Mouse (Mus musculus) embryo, embryonic 10 days (tissue): ENCODE results near the gene Mfap1a.
"Not testable (repeated sequence)": the region's sequence is repeated elsewhere in the genome, so short reads cannot be mapped to it uniquely, and the experiment has no call there.

Experiments used
- DNase-seq: peaks from one replicate; pipeline ENCODE4 v3.0.0-alpha.2; 2015; ENCODE audit warnings: low spot score

The Mfap1a gene

DNA sequence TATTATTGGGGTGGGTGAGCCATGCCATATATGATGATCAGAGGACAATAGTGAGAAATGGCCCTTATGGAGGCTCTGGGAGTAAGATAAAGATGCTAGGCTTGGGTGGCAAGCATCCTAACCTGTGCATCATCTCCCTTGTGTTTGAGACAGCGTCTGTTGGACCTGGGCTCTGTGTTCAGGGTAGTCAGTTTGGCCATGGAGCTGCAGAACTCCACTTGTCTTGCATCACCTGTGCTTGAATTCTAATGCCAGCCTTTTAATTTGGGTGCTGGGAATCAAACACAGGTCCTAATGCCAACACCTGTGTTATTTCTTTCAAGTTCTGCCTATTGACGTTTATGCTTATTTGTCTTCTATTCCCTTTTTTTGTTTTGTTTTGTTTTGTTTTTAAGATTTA lies 31.2 kb downstream of the Mfap1a start:
- not testable (repeated sequence) for DNase-seq

DNA sequence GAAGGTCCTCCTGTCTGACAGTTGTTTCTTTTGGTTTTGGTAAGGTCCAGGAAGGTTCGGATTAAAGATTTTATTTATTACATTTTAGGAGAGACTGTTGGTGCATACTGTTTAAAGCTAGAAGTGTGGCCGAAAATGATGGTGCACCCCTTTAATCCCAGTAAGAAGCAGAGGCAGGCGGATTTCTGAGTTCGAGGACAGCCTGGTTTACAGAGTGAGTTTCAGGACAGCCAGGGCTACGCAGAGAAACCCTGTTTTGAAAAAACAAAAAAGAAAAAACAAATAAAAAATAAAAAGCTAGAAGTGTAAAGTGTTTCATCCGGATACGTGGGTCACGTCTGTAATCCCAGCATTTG lies 32.3 kb downstream of the Mfap1a start:
- DNase-seq, result no peak

DNA sequence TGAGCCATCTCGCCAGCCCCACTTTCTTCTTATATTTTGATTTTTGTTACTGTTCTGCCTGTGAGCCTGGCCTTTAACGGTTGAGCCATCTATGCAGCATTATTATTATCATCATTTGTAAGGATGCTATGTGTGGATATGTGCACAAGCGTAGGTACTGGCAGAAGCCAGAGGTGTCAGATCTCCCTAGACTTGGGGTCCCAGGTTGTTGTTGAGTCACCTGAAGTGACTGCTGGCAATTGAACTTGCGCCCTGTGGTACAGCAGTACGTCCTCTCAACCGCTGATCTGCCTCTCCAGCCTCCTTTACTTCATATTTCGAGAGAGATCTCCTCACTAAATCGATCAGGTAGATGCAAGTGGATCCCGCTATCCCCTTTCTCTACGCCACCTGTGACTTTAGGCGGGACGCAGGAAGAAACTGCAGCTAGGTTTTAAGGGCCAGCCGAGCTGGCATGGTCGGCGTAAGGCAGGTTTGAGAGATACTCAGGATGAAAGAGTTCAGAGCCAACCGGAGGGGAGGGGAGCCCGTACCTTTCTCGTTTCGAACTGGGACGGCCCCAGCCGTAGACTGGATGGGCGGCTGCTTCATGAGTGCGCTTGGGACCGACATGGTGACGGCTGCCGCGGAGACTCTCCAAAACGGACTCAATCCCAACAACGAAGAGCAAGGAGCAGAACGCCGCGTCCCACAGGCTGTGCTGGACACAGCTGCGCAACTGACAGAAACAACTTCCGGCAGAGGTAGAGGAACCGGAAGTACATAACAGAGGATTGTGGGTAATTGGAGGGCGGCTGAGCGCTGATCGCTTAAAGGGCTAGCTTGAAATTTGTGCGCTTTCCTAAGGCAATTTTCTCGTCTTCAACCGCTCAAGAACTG lies 32.9 kb downstream of the Mfap1a start, which contains the start of gene Mfap1b:
TSS of gene Mfap1b (minus strand) at position 767 of the 879 bp plus-strand sequence.
- DNase-seq, result peak; percentile 95

DNA sequence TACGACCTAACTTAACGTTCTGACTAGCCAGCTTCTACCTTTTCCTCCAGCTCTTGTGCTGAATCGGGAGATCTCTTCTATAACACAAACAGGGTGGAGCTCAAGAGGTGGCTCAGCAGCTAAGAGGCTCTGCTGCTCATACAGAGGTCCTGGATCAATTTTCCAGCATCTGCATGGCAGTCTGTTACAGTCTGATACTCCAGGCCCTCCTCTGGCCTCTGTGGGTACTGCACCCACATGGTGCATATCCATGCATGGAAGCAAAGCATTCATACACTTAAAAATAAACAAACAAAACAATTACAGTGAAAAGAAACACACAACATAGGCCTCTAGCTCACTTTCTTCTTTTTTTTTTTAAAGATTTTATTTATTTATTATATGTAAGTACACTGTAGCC lies 33.7 kb downstream of the Mfap1a start:
- not testable (repeated sequence) for DNase-seq

DNA sequence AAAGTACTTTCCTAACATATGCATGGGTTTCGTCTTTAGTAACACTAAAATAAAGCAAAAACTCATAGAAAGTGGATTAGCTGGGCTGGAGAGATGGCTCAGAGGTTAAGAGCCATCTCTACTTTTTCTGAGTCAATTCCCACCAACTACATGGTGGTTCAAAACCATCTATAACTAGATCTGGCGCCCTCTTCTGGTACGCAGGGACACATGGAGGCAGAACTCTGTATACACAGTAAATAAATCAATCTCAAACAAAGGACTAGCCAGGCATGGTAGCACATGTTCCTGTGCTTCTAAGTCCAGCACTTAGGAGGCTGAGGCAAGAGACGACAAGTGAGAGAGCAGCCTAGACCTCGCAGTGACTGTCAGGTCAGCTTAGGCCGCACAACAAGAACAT lies 37.5 kb downstream of the Mfap1a start:
- not testable (repeated sequence) for DNase-seq

DNA sequence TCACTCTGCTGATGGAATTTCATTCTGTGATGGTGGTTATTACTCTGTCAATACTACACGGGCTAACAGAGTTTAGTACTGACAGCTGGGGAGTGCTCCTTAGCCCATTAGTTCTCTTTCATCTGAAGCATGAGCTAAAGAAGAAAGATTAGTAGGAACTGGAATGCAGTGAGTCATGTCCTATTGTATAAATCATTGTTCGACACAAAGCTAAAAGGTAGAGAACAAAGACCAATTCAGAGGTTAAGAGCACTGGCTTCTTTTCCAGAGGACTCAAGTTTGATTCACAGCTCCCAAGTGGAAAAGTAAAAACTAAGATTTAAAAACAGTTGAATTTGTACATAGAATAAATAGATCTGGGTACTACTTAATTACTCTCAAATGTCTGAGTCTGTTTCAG lies 46.4 kb downstream of the Mfap1a start:
- no peak for DNase-seq

DNA sequence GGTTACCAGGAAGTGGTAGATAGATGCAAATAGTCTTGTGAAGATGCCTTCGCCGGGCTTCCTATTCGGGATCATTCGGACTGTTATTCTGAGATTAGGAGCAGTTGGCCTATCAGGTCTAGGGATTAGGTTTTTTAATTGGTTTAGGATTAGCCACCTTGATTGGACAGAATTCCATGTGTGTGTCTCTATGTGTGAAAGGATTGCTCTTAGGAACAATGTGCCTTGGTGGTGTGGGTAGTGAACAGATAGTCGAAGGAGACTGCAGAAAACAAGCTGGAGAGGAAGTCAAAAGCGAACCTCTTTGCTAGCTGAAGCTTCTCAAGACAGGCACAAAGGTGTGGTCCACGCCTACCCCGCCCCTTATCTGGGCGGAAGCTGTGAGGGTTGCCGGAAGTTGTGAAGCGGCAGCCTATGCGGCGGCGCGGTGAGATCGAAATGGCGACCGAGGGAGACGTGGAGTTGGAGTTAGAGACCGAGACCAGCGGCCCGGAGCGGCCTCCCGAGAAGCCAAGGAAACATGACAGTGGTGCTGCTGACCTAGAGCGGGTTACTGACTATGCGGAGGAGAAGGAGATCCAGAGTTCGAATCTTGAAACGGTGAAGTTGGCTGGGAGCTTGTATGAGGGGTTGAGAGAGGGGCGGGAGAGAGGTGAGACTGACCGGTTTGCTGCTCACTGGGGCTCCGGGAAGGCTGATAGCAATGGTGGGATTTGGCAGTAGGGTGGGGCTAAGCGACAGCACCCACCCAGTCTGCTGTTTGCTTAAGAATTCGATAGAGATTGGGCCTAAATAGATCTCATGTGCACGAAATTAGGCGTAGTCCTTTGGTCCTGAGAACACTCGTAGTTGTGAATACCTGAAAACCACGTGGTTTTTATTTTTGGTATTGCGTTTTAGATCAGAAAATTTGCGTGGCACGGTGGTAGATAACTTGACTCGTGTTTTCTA lies 49.5 kb downstream of the Mfap1a start, which contains the start of gene Serinc4:
TSS of gene Serinc4 (minus strand) at position 90 of the 951 bp plus-strand sequence.
- DNase-seq, result peak; percentile 96

DNA sequence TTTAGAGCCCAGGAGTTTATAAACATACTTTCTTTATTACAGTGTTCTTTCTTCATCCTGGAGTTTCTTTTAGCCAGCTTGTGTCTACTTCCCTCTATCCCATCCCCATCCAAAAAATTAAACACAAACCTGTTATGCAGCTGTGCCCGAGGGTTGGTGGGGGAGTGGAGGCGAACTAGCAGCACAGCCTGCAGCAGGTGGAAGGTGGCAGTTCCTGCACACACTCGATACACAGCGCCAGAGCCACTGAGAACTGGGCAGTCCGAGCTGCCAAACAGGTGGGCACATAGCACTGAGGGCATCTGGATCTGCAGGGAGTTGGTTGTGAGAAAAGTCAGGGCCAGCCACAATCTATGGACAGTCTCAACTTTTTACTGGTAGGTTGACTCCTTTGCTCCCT lies 50.9 kb downstream of the Mfap1a start:
- DNase-seq, result no peak

DNA sequence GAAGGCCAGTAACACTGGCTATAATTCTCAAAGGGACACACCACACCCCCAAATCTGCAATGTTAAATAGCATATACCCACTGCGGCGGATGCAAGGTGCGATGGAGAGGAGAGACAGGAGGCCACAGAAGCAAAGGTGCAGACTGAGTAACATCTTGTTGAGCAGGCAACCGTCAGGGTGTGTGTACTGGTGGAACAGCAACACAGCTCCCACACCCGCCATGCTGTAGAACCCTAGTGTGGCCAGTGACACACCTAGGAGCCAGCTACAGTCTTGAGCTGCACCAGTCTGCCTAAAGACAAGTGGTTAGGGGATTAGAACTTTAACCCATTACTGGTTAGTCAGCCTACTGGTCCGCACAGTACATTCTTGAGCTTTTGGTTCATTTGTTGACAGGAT lies 52.5 kb downstream of the Mfap1a start:
- DNase-seq, result no peak

DNA sequence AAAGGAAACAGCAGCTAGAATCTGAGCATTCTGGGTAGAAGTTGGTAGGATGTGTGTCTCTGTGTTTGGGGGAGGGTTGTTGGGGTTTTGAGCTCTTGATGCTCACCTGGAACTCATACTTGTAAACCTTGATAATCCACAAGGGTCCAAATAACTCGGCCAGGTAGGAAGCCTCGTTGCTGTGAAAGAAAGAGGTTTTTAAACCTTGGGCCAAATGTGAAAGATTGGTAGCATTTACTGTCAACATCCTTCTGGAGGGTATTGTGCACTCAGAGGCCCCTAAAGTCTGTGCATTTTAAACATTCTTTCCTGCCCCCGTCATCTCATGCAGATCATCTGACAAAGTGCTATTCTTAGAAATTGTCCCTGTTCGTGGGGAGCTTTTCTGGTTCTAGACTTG lies 53.5 kb downstream of the Mfap1a start, which contains the start of gene Hypk:
TSS of gene Hypk (plus strand) at position 301 of the 400 bp plus-strand sequence.
- DNase-seq, result no peak

DNA sequence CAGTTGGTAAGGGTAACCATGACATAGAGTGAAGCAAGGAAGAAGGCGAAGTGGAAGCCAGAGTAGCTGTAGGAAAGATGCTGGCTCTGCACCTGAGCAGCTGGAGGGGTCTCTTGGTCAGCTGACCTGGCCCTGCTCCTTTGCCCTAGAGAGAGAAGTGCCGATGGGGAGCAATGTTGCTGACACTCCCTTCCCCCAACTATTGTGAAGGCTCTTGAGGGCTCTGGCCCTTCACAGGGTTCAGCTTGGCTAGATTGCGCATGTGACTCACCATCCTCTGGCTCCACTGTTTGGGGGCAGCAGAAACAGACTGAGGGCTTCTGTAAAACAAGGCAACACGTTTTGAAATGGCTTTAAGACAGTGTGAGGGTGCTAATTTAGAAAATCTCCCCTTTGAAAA lies 54.1 kb downstream of the Mfap1a start:
- DNase-seq, result no peak

DNA sequence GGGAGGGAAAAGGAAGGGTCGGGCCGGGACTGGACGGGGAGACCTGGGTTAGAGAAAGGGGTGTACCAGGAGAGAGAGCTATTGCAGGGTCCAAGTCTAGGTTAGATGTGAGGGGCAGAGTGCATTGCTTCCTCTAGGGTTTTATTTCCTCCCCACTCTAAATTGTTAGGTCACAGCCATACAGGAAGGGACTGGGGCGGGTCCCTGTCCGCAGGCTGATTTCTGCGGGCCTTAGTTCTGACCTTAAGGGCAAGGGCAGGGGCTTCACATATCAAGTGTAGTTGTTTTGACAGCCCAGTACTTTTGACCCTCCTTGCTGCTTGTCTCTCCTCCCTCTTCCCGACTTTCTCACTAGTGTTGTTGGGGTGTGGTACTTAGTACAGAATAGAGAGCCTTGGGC lies 56.4 kb downstream of the Mfap1a start:
- DNase-seq, result peak; percentile 30

DNA sequence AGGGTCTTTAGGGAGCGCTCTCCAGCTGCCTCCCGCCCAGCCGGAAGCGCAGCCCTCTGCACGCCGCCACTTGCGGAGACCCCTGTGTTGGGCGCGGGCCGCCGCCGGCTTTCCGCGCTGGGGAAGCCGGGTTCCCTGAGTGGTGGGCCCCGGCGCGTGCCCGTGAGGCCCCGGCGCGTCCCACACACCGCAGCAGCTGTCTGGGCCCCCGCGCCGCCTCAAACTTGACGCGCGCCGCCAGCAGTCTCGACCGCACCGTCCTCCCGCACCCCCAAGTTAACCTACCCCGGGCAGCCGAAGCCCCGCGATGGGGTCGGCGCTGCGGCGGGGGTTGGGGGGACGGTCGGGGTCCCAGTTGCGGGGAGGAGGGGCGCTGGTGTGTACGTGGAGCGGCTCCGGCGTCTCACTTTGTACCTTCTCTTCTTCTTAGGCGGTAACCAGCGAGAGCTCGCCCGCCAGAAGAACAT lies 56.9 kb downstream of the Mfap1a start:
- DNase-seq, result no peak

DNA sequence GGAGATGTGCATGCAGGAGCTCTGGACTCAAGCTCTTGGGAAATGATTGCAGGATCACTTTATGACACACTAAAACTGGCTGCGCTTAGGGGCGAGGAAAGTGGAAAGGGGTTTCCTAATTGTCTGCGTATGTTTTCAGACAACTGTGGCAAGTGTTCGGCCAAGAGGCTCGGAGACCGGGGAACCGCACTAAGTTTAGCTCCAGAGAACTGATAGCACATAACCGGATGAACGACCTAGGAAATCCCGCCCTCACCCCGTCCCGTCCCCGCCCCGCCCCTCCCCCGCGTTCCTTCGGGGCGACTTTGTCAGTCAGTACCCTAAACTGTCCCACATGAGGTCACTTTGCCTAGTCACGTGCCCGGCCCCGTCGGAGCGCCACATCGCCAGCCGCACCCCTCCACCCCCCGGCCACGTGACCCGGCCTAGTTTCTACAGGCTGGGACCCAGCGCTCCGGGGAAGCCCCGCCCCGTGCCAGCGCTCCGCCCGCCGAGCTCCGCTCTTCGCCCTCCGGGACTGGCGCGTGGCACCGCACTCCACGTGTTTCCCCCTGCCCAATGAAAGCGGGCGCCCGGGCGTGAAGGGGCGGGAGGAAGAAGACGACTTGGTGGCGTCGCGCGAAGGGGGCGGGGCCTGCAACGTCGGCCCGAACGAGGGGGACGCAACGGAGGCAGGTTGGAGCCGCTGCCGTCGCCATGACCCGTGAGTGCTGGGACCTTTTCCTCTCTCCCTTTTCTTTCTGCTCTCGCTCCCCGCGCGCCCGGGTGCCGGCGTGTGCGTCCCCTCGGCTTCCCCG lies 57.5 kb downstream of the Mfap1a start, which contains the start of gene Serf2:
TSS of gene Serf2 (plus strand) at position 457 of the 797 bp plus-strand sequence.
- peak; percentile 99 for DNase-seq

DNA sequence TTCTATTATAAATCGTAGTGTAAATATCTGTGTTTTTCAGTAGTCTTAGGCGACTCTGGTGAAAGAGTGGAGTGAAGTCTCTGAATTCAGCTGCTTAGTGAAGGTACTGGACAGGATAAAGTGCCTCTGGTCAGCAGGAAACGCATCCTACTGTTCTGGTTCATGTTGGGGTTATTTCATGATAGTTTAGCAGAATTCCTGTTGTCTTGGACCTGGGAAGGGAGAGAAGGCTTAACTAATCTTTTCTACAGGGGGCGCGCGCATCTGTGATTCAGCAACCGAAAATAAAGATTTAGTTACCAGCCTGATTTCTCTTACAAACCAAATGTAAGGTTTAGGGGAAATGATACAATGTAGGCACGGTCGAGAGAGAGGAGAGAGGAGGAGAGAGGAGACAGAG lies 58.3 kb downstream of the Mfap1a start:
- peak; percentile 45 for DNase-seq

DNA sequence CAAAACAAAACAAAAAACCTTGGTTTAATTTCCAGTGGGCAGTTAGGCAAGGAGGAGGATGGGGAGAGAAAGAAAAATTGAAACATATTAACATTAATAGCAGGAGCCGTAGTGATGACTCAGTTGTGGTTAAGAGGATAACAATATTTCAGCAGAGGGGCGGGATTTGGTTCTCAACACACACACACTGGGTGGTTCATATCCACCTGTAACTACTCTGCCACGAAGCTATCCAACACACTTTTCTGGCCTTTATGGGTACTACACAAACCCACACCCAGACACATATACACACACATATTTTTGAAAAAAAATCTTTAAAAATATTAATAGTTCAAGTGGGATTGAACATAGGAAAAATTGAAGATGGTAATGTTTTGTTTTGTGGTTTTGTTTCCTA lies 59.5 kb downstream of the Mfap1a start:
- no peak for DNase-seq

DNA sequence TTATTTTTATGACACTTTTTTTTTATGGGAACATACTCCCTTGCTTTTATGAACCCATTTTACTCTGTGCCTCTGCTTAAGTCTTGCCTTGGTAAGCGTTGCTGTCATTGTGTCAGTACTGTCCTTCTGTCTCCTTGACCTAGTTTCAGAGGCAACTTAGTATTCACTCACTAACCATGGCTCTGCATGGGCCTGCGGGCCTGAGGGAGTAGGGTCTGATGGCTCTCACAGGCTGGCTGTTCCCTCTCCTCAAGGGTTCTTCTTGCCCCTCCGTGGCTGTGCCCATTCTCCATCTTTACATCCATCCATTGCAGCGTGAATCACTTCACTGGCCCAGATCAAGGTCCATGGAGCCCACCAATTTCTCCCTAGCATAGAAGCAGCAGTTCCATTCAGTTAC lies 60.0 kb downstream of the Mfap1a start:
- no peak for DNase-seq

DNA sequence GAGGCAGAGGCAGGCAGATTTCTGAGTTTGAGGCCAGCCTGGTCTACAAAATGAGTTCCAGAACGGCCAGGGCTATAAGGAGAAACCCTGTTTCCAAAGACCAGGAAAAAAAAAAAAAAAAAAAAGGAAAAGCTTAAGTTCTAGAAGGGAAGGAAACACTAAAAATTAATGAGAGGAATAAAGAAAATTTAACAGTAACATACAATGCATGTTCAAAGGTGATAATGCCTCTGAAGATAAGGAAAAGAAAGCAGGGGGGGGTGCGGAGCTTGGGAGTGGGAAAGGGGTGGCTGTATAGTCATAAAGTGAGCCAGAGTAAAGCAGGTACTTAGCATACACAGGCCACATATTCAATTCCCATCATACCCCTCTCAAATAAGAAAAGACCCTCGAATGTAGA lies 61.3 kb downstream of the Mfap1a start:
- DNase-seq, result no peak

DNA sequence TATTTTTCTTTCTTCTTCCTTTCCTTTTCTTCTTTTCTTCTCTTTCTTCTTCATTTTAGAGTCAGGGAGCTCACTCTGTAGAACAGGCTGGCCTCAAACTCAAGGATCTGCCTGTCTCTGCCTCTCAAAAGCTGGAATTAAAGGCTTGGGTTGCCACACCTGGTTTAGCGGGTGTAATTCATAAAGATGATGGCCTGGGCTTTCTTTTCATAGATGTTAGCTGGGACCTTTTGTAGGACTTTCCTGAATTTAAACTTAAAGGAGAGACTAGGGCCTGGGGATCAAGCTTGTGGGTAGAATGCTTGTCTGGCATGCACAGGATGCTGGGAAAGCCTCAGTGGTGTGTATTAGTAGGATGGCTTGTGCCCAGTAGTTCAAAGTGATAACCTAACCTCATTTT lies 62.3 kb downstream of the Mfap1a start, which contains the start of gene Ell3:
TSS of gene Ell3 (minus strand) at position 101 of the 400 bp plus-strand sequence.
- DNase-seq, result no peak

DNA sequence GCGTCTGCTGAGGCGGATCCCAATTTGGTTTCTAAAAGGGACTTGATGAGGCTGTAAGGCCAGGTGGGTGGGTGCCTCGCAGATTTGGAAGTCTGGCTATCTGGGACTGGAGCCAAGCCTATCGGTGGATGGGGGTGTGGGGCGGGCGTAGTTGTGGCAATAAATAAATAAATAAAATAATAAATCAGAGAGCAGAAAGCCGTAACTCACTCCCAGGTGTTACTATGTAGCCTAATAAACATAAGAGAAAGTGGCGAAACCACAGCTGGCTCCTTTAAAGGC lies 63.5 kb downstream of the Mfap1a start:
- DNase-seq, result no peak

DNA sequence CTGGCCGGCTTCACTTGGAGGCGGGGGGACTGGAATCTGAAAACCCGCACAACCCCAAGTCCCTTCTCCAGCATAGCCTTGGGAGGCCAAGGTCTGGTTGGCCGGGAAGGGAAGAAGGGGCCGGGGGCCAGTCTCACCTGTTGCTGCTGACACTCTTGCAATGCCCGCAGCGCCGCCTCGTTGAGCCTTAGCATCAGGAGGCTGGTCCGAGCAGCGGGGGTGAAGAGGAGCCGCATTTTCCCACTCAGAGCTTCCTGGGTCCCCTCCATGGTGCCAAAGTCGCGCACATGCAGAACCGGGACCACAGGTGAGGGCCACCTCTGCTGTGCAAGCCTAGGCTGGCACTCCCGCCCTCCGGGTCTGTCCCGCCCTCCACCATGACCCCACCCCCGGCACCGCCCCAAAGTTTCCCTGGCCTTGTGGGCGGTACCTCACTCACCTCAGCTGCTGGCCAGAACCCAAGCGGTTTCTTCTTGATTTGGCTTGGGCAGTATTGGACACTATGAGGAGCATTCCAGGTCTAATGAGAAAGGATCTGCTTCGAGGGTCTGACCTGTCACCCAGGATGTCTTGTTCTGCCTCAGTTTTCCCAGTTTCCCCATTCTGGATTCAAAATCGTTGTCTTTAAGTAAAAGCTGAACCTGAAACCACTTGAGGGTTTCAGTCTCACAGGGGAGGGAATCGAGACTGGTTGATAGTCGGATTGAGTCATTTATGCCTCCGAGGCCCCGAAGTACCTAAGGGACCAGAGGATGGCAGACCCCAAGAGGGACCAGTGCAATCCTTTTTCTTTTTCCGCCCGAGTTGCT lies 64.0 kb downstream of the Mfap1a start:
- peak; percentile 51 for DNase-seq
